Mouse (Mus musculus): ENCODE results near the gene Atox1. TPM values are rescaled to one million over a fixed set of nuclear protein-coding genes. Genes with fewer than 3 reads are reported as not detected.

Atox1 gene
- 10 to 100 TPM; 42.0 to 46.5 (median 45.9) TPM for total RNA-seq (2022)

GRCm38 (mm10) chr11:55461019-55461645 lies at the start of gene Atox1:
Atox1 (minus strand) TSS chr11:55461239.
- peak; percentile 96 for DNase-seq (ENCODE audit: low spot score in 2 of 2)

DNA sequence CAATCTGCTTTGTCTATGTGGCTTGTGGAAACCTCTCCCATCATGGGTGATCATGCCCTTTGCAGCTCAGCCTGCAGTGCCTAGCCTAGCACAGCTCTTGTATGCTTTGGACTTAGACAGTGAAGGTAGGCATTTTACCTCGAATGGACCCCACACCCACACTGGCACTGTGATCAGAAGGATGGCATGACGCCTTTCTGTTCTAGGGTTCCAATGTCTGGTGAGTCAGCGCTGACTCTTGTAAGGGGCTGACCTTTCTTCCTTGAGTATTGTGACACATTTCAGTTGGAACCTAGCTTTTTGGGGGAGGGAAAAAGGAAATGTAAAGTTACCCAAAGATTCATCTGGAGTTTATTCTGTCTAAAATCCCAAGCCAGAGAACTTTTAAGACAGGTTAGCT lies 44.4 kb upstream of the Atox1 start:
- no peak for DNase-seq (ENCODE audit: low spot score in 2 of 2)

DNA sequence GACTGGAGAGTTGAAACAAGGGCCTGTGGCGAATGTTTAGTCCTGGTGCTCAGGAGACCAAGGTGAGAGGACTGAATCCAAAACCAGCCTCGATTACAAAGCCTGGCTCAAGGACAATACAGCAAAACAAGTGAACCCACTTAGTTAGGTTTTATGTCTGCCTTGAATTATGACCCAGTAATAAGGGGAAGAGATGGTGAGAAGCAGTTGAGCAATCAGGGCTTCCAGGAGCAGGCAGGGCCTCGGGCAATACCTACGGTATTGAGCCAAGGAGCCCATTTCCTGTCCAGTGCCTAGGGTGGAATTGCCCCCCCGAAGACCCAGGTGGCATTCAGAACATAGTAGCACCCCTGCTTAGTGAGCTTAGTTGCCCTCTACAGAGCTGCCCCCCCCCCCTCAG lies 41.8 kb upstream of the Atox1 start:
- no peak for DNase-seq (ENCODE audit: low spot score in 2 of 2)

DNA sequence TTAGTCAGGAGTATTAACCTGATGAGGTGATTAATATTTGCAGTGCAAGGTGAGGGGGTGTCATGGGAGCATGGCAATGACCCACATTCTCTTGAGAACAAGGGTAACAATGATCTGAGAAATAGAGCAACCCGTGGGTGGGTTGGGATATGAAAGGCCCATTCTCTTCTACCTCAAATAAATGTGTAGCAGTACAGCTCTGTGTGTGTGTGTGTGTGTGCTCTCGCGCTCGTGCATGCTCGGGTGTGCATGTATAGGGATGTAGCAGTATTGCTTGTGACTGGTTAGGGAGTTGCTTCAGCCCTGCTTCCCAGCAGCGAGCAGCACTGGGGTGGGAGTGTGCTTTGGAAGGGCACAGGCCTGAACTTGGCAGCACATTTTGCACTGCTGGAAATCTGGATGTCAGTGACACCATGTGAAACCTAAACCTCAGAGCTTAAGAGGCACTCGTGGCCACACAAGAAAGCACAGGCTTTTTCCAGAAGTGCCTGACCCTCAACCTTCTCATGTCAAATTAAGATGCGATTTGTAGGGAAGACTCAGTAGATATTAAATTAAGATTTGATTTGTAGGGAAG lies 41.0 kb upstream of the Atox1 start:
- DNase-seq (ENCODE audit: low spot score in 2 of 2): peak; percentile 55 to 69

- DNase-seq (ENCODE audit: low spot score in 2 of 2): no peak
Measured at GRCm38 (mm10) chr11:55497885-55498284, 36.8 kb upstream of the Atox1 start.

- DNase-seq (ENCODE audit: low spot score in 2 of 2): no peak
Measured at GRCm38 (mm10) chr11:55496158-55496557, 35.1 kb upstream of the Atox1 start.

- no peak for DNase-seq (ENCODE audit: low spot score in 2 of 2)
Measured at GRCm38 (mm10) chr11:55485443-55485842, 24.4 kb upstream of the Atox1 start.

DNA sequence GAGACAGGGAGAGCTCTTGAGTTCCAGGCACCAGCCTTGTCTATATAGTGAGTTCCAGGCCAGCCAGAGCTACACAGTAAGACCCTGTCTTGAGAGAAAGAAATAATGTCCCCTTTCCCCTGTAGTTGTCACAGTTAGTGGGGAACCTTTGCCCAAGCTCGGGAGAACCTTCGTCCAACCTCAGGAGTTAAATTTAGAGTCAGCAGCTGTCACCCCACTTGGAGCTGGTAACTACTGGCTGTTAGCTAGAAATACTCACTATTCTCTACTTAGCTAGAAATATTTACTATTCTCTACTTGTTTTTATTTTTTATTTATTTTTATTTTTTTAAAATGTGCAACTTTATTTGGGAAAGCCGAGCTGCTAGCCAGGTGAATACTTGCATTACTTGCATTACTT lies 12.2 kb upstream of the Atox1 start:
- no peak for DNase-seq (ENCODE audit: low spot score in 2 of 2)

DNA sequence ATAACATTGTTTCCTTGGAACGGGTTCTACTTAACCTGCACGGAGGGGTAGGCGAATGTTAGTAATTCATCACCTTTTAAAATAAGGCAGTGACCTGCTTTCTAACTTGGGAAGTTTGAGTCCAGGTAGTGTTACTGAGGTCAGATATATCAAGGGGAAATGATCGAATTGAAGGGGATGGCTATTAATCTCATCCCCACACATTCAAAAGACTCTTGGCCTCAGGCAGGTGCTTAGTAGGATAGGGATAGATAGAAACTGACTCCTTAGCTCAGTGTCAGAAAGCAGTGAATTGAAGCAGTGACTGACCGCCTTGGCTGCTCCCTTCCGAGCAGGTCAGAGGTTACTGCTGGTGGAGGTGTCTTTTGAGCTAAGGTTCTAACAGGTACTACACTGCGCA lies 10.4 kb upstream of the Atox1 start:
- DNase-seq (ENCODE audit: low spot score in 2 of 2): no peak

DNA sequence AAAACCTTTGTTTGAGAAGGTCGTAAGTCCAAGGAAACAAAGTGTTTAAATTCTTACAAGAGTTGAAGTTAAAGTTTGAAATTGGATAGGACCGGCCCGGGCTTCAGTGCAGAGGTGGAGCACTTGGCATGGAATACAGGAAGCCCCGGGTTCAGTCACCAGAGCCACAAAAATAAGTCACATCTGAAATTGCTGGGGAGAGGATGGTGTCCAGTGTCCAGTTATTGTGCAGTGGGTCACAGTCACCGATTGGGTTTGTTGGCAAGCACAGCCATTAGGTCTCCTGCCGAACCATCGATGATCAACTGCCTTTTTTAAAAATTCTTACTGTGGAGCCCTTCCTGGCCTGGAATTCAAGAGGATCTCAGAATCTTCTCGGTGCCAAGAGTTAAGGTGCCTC lies 9.7 kb upstream of the Atox1 start:
- DNase-seq (ENCODE audit: low spot score in 2 of 2): no peak

- no peak for DNase-seq (ENCODE audit: low spot score in 2 of 2)
Measured at GRCm38 (mm10) chr11:55469923-55470691, 9.1 kb upstream of the Atox1 start.

DNA sequence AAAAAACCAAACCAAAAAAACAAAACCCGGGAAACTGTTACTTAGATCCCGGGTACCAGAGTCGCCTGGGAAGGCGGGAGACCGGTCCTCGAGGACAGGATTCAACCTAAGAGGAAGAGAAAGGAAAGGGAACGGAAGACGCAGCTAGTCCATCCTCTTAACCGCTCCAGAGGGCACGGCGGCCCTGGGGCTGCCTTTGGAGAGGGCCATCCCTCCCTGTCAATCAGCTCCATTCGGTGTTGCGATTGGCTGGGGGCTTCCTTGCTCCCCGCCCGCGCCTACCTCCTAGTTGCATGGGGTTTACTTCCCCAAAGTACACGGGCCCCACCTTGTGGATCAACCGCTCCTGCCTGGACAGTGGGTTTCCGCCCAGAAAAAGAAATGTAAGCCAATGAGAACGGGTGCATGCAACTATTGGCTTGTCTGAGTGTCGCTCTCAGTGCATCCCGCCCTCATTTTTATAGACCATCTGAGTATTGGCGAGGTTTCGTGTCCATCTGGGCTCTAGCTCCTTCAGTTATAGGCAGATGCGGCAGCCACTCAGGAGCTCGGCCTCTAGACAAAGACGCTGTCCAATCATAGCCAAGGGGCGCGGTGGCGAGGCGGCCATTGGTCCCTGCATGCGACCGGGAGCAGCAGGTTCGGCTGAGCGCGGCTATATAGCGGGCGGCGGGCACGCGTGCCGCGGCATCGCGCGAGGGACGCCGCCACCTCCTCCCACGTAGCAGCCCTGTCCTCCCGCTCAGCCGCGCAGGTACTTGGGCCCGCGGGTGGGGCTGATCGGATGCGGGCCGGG lies 8.2 kb upstream of the Atox1 start, which contains the start of gene G3bp1:
Gene G3bp1, plus strand, starts transcription at position 638 of the 796 bp plus-strand sequence.
- peak; percentile 100 for DNase-seq (ENCODE audit: low spot score in 2 of 2)

DNA sequence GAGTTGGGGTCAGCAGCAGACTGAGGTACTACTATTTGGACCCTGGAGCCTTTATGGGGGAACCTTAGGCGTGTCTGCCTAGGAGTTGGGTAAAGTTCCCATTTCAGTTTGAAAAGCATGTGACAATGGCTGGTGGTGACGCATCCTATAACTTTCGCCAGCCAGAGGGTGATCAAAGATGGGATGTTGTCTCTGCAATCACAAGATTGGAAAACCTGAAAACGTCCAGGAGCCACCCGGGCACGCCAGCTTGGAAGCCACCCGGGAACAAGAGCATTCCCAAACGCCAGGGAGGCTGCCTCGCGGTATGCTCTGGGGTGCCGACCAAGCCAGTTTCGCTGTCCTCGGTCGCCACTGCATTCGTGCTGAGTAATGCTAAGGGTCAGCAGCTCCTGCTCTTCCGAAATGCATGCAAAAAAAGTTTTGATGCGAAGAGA lies 7.6 kb upstream of the Atox1 start:
- no peak for DNase-seq (ENCODE audit: low spot score in 2 of 2)

- no peak for DNase-seq (ENCODE audit: low spot score in 2 of 2)
Measured at GRCm38 (mm10) chr11:55468012-55468411, 7.0 kb upstream of the Atox1 start.

DNA sequence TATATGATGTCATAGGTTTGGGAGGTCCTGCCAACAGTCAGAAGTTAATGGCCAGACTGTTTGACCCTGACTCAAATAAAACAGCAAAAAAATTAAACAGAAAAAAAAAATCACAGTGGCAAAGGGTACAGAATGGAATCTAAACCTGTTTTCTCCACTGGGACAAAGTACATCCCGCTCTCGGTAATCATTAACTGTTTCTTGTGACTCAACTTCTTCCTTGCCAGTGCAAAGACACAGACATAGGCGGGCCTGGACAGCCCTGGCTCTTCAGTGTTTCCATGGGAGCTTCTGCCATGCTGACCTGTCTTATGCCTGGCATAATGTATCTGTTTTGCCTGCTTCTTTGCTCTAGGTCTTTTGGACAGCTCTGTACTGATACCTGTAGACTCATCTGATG lies 4.1 kb upstream of the Atox1 start:
- DNase-seq (ENCODE audit: low spot score in 2 of 2): no peak

DNA sequence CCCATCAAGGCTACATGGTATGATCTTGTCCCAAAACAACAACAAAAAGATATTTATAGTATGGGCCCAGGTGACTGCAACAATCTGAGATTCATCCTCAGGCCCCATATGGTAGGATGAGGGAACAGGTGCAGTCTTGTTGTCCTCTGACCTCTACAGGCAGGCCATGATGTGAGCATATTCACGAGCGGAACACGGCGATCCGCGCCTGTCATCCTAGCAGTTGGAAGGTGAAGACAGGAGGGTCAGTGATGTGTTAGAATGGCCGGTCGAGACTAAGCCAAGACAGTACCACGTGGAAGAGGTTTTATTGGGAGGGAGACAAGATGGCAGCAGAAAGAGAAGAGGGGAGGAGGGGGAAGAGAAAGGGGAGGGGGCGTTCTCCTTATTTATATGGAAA lies 3.7 kb upstream of the Atox1 start:
- no peak for DNase-seq (ENCODE audit: low spot score in 2 of 2)

DNA sequence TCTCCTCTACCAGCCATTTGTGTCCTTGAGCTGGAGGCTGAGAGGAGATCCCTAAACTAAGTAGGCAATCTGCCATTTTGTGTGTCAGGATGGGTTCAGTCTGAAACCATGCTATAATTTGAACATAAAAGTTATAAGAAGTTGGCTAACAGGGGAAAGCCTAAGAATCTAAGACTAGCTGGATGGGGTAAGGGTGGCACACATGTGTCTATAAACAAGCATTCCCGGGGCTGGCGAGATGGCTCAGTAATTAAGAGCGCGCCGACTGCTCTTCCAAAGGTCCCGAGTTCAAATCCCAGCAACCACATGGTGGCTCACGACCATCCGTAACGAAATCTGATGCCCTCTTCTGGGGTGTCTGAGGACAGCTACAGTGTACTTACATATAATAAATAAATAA lies 1.1 kb upstream of the Atox1 start:
- no peak for DNase-seq (ENCODE audit: low spot score in 2 of 2)

- no peak for DNase-seq (ENCODE audit: low spot score in 2 of 2)
Measured at GRCm38 (mm10) chr11:55460559-55461018, 450 bp downstream of the Atox1 start.

DNA sequence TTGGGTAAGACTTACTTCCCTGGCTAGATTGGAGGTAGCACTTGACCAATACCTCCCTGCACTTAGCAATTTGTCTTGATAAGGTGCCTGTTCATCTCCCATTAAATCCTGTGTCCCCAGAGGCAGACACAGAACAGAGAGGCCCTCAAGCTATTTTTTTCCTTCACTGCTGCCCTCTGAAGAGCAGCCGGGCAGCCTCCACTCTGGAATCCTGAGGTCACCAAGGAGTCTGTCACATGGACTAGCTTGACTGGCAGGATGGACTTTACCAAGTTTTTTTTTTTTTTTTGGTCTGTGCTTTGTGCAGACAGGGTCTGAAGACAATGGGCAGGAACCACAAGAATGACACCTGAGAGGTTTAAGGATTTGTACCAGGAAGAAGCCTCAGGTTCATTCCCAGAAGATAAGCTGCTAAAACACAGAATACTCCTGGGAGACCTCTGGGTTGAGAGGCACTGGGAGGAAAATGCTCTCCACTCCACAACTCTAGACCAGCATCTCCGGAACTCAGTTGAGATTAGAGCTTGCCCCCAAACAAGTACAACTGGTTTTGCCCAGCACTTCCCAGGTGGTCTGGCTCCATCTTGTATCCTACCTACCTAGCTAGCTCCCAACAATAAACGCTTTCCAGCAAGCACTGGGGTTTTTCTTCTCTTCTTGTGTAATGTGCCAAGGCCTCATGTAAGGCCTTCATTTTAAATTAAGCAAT lies 1.0 kb downstream of the Atox1 start:
- no peak for DNase-seq (ENCODE audit: low spot score in 2 of 2)

- DNase-seq (ENCODE audit: low spot score in 2 of 2): no peak
Measured at GRCm38 (mm10) chr11:55458501-55458900, 2.5 kb downstream of the Atox1 start.

- DNase-seq (ENCODE audit: low spot score in 2 of 2): no peak
Measured at GRCm38 (mm10) chr11:55455166-55455565, 5.9 kb downstream of the Atox1 start.

Measured in gastrocnemius, adult 8-10 months (tissue).